Mouse (Mus musculus) neural tube, embryonic 11.5 days (tissue): ENCODE data around the gene Golga7b. TPM values are rescaled to one million over a fixed set of nuclear protein-coding genes. Genes with fewer than 3 reads are reported as not detected.
A peak's percentile ranks its signal among the peaks of the same experiment; 100 is the strongest.

ENCODE experiments used
- ATAC-seq: fragments of 200-750 bp; cut with Nextera tagmentation; 2 replicates; pipeline ENCODE4 v1.8.0; 2017; ENCODE audit warnings: moderate number of reproducible peaks, mild to moderate bottlenecking, moderate TSS enrichment, moderate library complexity; ENCODE audit not compliant: insufficient read depth, low FRiP score, low TSS enrichment
- DNase-seq: peaks from one replicate; pipeline ENCODE4 v3.0.0-alpha.2; 2015; ENCODE audit warnings: low spot score
- H3K27ac ChIP-seq: fragments of 300-500 bp; sonication (generic); 2 replicates; pipeline ENCODE4 v1.5.1; 2014; ENCODE audit warnings: low read depth, mild to moderate bottlenecking, low read length
- H3K27me3 ChIP-seq: fragments of 300-500 bp; sonication (generic); 2 replicates; pipeline ENCODE4 v1.6.1; 2014; ENCODE audit warnings: mild to moderate bottlenecking, low read length, mixed read lengths; ENCODE audit not compliant: control insufficient read depth, insufficient read depth
- H3K36me3 ChIP-seq: fragments of 300-500 bp; sonication (generic); 2 replicates; pipeline ENCODE4 v1.6.1; 2014; ENCODE audit warnings: mild to moderate bottlenecking, low read length, moderate library complexity, mixed read lengths; ENCODE audit not compliant: control insufficient read depth, insufficient read depth
- H3K4me1 ChIP-seq: fragments of 300-500 bp; sonication (generic); 2 replicates; pipeline ENCODE4 v1.6.1; 2014; ENCODE audit warnings: low read length, mixed read lengths; ENCODE audit not compliant: control insufficient read depth, insufficient read depth
- H3K4me2 ChIP-seq: fragments of 300-500 bp; sonication (generic); 2 replicates; pipeline ENCODE4 v1.6.1; 2014; ENCODE audit warnings: low read depth, mild to moderate bottlenecking, moderate library complexity
- H3K4me3 ChIP-seq: fragments of 300-500 bp; sonication (generic); 2 replicates; pipeline ENCODE4 v1.5.1; 2014; ENCODE audit warnings: low read depth, low read length
- H3K9ac ChIP-seq: fragments of 300-500 bp; sonication (generic); 2 replicates; pipeline ENCODE4 v1.6.1; 2014; ENCODE audit warnings: mild to moderate bottlenecking, low read length
- H3K9me3 ChIP-seq: fragments of 300-500 bp; sonication (generic); 2 replicates; pipeline ENCODE4 v1.6.1; 2016; ENCODE audit warnings: low read length; ENCODE audit not compliant: control insufficient read depth
- WGBS: fragments of 180-500 bp; shearing (Covaris S2); extraction: QIAGEN DNeasy Blood & Tissue Kit; methylation state at CpG from one replicate; pipeline ENCODE4 v1.1.7; 2014; 5-methylcytosine and 5-hydroxymethylcytosine counted together
- polyA plus RNA-seq: library from polyadenylated mRNA; unstranded; fragments of >200 nt; fragmentation: Nextera tagmentation; extraction: Ambion mirVana; gene quantifications from 2 replicates; pipeline ENCODE4 v1.2.1, GENCODE M21; 2014

The Golga7b gene
- polyA plus RNA-seq, 1 experiment from 2014 or later, result 5.5 TPM

GRCm38 (mm10) chr19:42238341-42238715 lies 9.0 kb upstream of the Golga7b start:
- DNase-seq (no peak), ATAC-seq (no peak)
- no peak overlapping the region for H3K27ac ChIP-seq
- no peaks in the 10 kb centered on the region for H3K27me3 ChIP-seq
- H3K9ac ChIP-seq, result no peak overlapping the region
- H3K4me3 ChIP-seq, result no peak overlapping the region
- no peaks in the 10 kb centered on the region for H3K4me1 ChIP-seq
- no peaks in the 10 kb centered on the region for H3K36me3 ChIP-seq
- 66% methylated on average over 7 of the region's 7 CpGs for WGBS
- H3K4me2 ChIP-seq, result no peak overlapping the region
- H3K9me3 ChIP-seq, result no peaks in the 10 kb centered on the region

- no peak for DNase-seq
- H3K27ac ChIP-seq, result no peak overlapping the region
- 66% methylated on average over 8 of the region's 8 CpGs for WGBS
- no peaks in the 10 kb centered on the region for H3K36me3 ChIP-seq
- H3K4me1 ChIP-seq, result no peaks in the 10 kb centered on the region
- H3K4me2 ChIP-seq, result no peak overlapping the region
- no peaks in the 10 kb centered on the region for H3K27me3 ChIP-seq
- no peaks in the 10 kb centered on the region for H3K9me3 ChIP-seq
- ATAC-seq, result no peak
- H3K9ac ChIP-seq, result no peak overlapping the region
- H3K4me3 ChIP-seq, result no peak overlapping the region
These were observed 6.5 kb upstream of the Golga7b start for GRCm38 (mm10) chr19:42240881-42241280.

GRCm38 (mm10) chr19:42243401-42243800 lies 4.0 kb upstream of the Golga7b start:
- H3K4me2 ChIP-seq, result no peak overlapping the region
- H3K9me3 ChIP-seq, result no peaks in the 10 kb centered on the region
- no peak overlapping the region for H3K9ac ChIP-seq
- DNase-seq (no peak), ATAC-seq (no peak)
- no peaks in the 10 kb centered on the region for H3K27me3 ChIP-seq
- no peaks in the 10 kb centered on the region for H3K4me1 ChIP-seq
- 71% methylated on average over 3 of the region's 3 CpGs for WGBS
- no peaks in the 10 kb centered on the region for H3K36me3 ChIP-seq
- no peak overlapping the region for H3K4me3 ChIP-seq
- H3K27ac ChIP-seq, result no peak overlapping the region

- no peak for DNase-seq
- H3K4me2 ChIP-seq, result no peak overlapping the region
- no peaks in the 10 kb centered on the region for H3K27me3 ChIP-seq
- H3K4me3 ChIP-seq, result no peak overlapping the region
- no peaks in the 10 kb centered on the region for H3K36me3 ChIP-seq
- H3K9ac ChIP-seq, result no peak overlapping the region
- 45% methylated on average over 5 of the region's 5 CpGs for WGBS
- no peak for ATAC-seq
- H3K4me1 ChIP-seq, result no peaks in the 10 kb centered on the region
- no peak overlapping the region for H3K27ac ChIP-seq
- H3K9me3 ChIP-seq, result no peaks in the 10 kb centered on the region
These were observed 748 bp upstream of the Golga7b start for GRCm38 (mm10) chr19:42246626-42247025.

GRCm38 (mm10) chr19:42249976-42250914 lies 2.9 kb downstream of the Golga7b start:
- no peak overlapping the region for H3K9ac ChIP-seq
- H3K27me3 ChIP-seq, result peaks cover 5% of the 10 kb centered on the region
- H3K4me1 ChIP-seq, result no peaks in the 10 kb centered on the region
- peak; percentile 5 for DNase-seq
- no peak overlapping the region for H3K27ac ChIP-seq
- H3K4me3 ChIP-seq, result no peak overlapping the region
- no peaks in the 10 kb centered on the region for H3K36me3 ChIP-seq
- WGBS, result 74% methylated on average over 11 of the region's 11 CpGs
- no peak for ATAC-seq
- H3K9me3 ChIP-seq, result no peaks in the 10 kb centered on the region
- H3K4me2 ChIP-seq, result no peak overlapping the region

GRCm38 (mm10) chr19:42255438-42255783 lies 8.0 kb downstream of the Golga7b start:
- 2% methylated on average over 15 of the region's 23 CpGs for WGBS

GRCm38 (mm10) chr19:42255784-42256610 lies 8.6 kb downstream of the Golga7b start:
- H3K27me3 ChIP-seq, result peaks cover 5% of the 10 kb centered on the region
- no peak overlapping the region for H3K27ac ChIP-seq
- peak overlapping the region; percentile 67 for H3K4me2 ChIP-seq
- H3K9me3 ChIP-seq, result no peaks in the 10 kb centered on the region
- no peaks in the 10 kb centered on the region for H3K36me3 ChIP-seq
- H3K9ac ChIP-seq, result peak overlapping the region; percentile 59
- peak; percentile 63 for ATAC-seq
- H3K4me1 ChIP-seq, result no peaks in the 10 kb centered on the region
- DNase-seq, result peak; percentile 91
- H3K4me3 ChIP-seq, result peak overlapping the region; percentile 44
- WGBS, result 3% methylated on average over 39 of the region's 42 CpGs

More at GRCm38 (mm10) chr19:42255438-42255783, 8.0 kb downstream of the Golga7b start:
- Histone ChIP-seq H3K4me2 (peak overlapping the region; percentile 67), H3K9me3 (no peaks in the 10 kb centered on the region), H3K4me3 (peak overlapping the region; percentile 44), H3K4me1 (no peaks in the 10 kb centered on the region), H3K27ac (no peak overlapping the region), H3K9ac (peak overlapping the region; percentile 59), H3K36me3 (no peaks in the 10 kb centered on the region), H3K27me3 (peaks cover 5% of the 10 kb centered on the region)
- ATAC-seq (no peak), DNase-seq (peak; percentile 45)

GRCm38 (mm10) chr19:42256611-42257240 lies 9.4 kb downstream of the Golga7b start:
- Histone ChIP-seq H3K9me3 (no peaks in the 10 kb centered on the region), H3K27ac (no peak overlapping the region), H3K36me3 (no peaks in the 10 kb centered on the region), H3K9ac (no peak overlapping the region), H3K27me3 (peaks cover 5% of the 10 kb centered on the region), H3K4me3 (no peak overlapping the region), H3K4me2 (no peak overlapping the region; the same call in 1 of the 2 replicates), H3K4me1 (no peaks in the 10 kb centered on the region)
- peak; percentile 8 for DNase-seq
- ATAC-seq, result no peak
- WGBS, result 85% methylated on average over 12 of the region's 12 CpGs
